Mouse (Mus musculus) heart, postnatal 0 days (tissue): ENCODE measurements around the gene Btbd17.

Experiments
- CTCF ChIP-seq: IDR thresholded peaks from 2 replicates; pipeline ENCODE4 v1.5.1; 2016; ENCODE audit warnings: antibody characterized with exemption, control low read depth, low read depth
- EP300 ChIP-seq: IDR thresholded peaks from 2 replicates; pipeline ENCODE4 v1.6.1; 2016; ENCODE audit warnings: antibody characterized with exemption, low read depth

DNA sequence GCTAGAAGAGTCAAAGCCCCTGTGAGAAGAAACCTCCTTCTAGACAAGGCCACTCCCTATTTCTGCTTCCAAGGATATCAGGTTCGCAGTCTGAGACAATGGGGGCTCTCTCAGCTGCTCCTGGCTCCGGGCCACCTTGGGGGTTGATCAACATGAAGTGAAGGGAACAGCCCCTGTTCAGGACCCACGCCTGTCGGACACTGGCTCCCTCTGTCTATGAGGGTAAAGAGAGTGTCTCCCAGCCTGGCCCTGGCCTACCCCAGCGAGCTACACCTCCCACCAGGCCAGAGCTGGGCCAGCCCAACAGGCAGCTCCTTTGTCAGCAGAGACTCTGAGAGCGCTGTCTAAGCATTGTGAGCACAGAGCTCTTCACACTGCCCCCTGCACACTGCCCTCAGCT is 25.8 kb downstream of the Btbd17 start:
- TF ChIP-seq EP300 (no peak), CTCF (no peak)
